Mouse (Mus musculus): ENCODE results near the gene Ifnar1.

DNA sequence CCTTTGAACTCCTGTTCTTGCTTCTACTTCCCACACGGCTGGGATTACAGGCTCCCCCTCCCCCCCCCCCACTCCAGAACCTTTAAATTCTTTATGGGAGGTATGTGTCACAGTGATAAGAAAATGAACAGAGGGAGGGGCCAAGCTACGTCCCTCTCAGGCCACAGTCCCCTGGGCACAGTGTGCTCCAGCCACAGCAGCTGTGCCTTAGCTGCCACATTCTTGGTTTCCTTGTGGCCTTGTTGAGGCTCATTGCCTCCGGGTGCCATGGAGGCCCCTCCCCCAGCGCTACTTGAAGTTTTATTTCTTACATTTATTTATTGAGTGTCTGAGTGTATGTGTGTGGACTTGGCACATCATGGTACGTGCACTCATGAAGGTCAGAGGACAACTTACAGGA, 42.5 kb downstream of the Ifnar1 start:
- TF ChIP-seq CTCF (IDR thresholded peaks at IDR 0.05; ENCODE audit: low read depth, low read length) (no peak), POLR2A (IDR thresholded peaks at IDR 0.05; ENCODE audit: extremely low read depth, insufficient read depth, low read length) (no peak)

All from liver, adult 2 months (tissue).